Mouse (Mus musculus) liver, postnatal 0 days (tissue): Measurements from ENCODE around the gene Glt28d2. TPM values are rescaled to one million over a fixed set of nuclear protein-coding genes. Genes with fewer than 3 reads are reported as not detected.

ENCODE experiments used
- ATAC-seq: fragments of 200-750 bp; cut with Nextera tagmentation; 2 replicates; pipeline ENCODE4 v1.8.0; 2017; ENCODE audit warnings: mild to moderate bottlenecking, moderate library complexity
- DNase-seq: peaks from one replicate; pipeline ENCODE4 v3.0.0-alpha.2; 2016
- H3K27ac ChIP-seq: fragments of 300-500 bp; sonication (generic); 2 replicates; pipeline ENCODE4 v1.5.1; 2014; ENCODE audit warnings: antibody characterized with exemption, moderate library complexity, mild to moderate bottlenecking, low read depth
- H3K27me3 ChIP-seq: fragments of 300-500 bp; sonication (generic); 2 replicates; pipeline ENCODE4 v1.6.1; 2014; ENCODE audit warnings: low read length, control low read depth, mixed read lengths; ENCODE audit not compliant: insufficient read depth
- H3K36me3 ChIP-seq: fragments of 300-500 bp; sonication (generic); replicated peaks from 2 replicates; pipeline ENCODE4 v1.6.1; 2014; ENCODE audit warnings: mild to moderate bottlenecking, control low read depth, low read length, moderate library complexity, mixed read lengths; ENCODE audit not compliant: insufficient read depth
- H3K4me1 ChIP-seq: fragments of 300-500 bp; sonication (generic); 2 replicates; pipeline ENCODE4 v1.6.1; 2014; ENCODE audit warnings: antibody characterized with exemption, mild to moderate bottlenecking, control low read depth; ENCODE audit not compliant: insufficient read depth
- H3K4me2 ChIP-seq: fragments of 300-500 bp; sonication (generic); 2 replicates; pipeline ENCODE4 v1.6.1; 2014; ENCODE audit warnings: low read depth, mild to moderate bottlenecking, low read length, moderate library complexity, mixed read lengths
- H3K4me3 ChIP-seq: fragments of 300-500 bp; sonication (generic); 2 replicates; pipeline ENCODE4 v1.5.1; 2014; ENCODE audit warnings: low read depth, low read length
- H3K9ac ChIP-seq: fragments of 300-500 bp; sonication (generic); replicated peaks from 2 replicates; pipeline ENCODE4 v1.6.1; 2014; ENCODE audit warnings: mild to moderate bottlenecking, moderate library complexity
- H3K9me3 ChIP-seq: fragments of 300-500 bp; sonication (generic); 2 replicates; pipeline ENCODE4 v1.6.1; 2016; ENCODE audit warnings: mild to moderate bottlenecking, control low read depth, low read length, mixed read lengths
- CTCF ChIP-seq: sonication (generic); IDR thresholded peaks from 2 replicates; pipeline ENCODE4 v1.5.1; 2016; ENCODE audit warnings: antibody characterized with exemption, low read depth
- EP300 ChIP-seq: IDR thresholded peaks from 2 replicates; pipeline ENCODE4 v1.6.1; 2016; ENCODE audit warnings: antibody characterized with exemption, low read depth, mild to moderate bottlenecking
- WGBS: fragments of 180-500 bp; shearing (Covaris S2); extraction: QIAGEN DNeasy Blood & Tissue Kit; methylation state at CpG from one replicate; pipeline ENCODE4 v1.1.7; 2014; ENCODE audit not compliant: insufficient replicate concordance; 5-methylcytosine and 5-hydroxymethylcytosine counted together
- polyA plus RNA-seq: library from polyadenylated mRNA; unstranded; fragments of >200 nt; fragmentation: Nextera tagmentation; extraction: Ambion mirVana; gene quantifications from 2 replicates; pipeline ENCODE4 v1.2.1, GENCODE M21; 2015

Glt28d2 gene
- polyA plus RNA-seq, 1 experiment from 2014 or later = 0.48 TPM

- no peak for TF ChIP-seq CTCF
- no peak for TF ChIP-seq EP300
- H3K4me1 ChIP-seq = no peaks in the 10 kb centered on the region
- no peak overlapping the region for H3K9ac ChIP-seq
- ATAC-seq (no peak), DNase-seq (no peak)
- no peak overlapping the region for H3K4me3 ChIP-seq
- H3K4me2 ChIP-seq = no peak overlapping the region
- H3K36me3 ChIP-seq = no peaks in the 10 kb centered on the region
- H3K9me3 ChIP-seq = no peaks in the 10 kb centered on the region
- WGBS = 53% methylated on average over 2 of the region's 2 CpGs
- H3K27me3 ChIP-seq = no peaks in the 10 kb centered on the region
- no peak overlapping the region for H3K27ac ChIP-seq
Measured at GRCm38 (mm10) chr3:85841454-85842176, 45.7 kb downstream of the Glt28d2 start.

GRCm38 (mm10) chr3:85833627-85834026 is 53.7 kb downstream of the Glt28d2 start:
- no peaks in the 10 kb centered on the region for H3K36me3 ChIP-seq

DNA sequence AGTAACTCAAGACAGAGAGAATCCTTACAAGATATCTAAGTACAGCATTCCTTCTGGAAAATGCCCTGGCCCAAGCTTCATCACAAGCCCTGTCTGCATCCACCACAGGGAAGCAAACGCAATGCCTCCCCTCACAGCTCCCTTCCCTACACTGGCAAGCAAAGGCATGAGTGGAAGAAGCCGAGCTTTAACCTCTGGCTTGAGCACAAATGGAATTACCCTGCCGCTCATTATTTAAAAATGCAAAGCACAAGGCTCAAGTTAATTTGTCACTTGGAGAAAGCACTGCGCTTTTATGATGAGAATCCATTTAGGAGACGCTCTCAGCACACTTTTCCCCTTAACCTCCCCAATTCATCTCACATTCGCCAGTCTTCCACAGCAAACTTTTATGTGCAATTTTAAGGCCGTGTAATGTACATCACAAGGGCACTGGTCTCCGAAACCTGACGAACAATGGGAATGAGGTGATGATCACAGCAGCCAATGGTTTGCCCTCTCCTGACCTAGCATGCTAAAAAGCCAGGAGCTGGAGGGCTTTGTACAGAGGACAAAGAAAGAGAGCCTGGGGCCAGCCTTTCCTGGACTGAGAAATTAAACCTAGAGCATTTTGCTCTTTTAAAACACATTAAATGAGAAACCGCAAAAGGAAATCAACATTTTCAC is 54.7 kb downstream of the Glt28d2 start:
- Histone ChIP-seq H3K4me2 (no peak overlapping the region), H3K4me3 (no peak overlapping the region), H3K27ac (no peak overlapping the region), H3K36me3 (no peaks in the 10 kb centered on the region), H3K27me3 (no peaks in the 10 kb centered on the region), H3K4me1 (no peaks in the 10 kb centered on the region), H3K9me3 (no peaks in the 10 kb centered on the region), H3K9ac (no peak overlapping the region)
- no peak for ATAC-seq
- no peak for TF ChIP-seq EP300
- TF ChIP-seq CTCF = no peak
- WGBS = 77% methylated on average over 10 of the region's 10 CpGs
- DNase-seq = no peak

More at GRCm38 (mm10) chr3:85833627-85834026, 53.7 kb downstream of the Glt28d2 start:
- DNase-seq (no peak), ATAC-seq (no peak)
- TF ChIP-seq CTCF (no peak), EP300 (no peak)
- H3K27me3 ChIP-seq = no peaks in the 10 kb centered on the region
- H3K4me2 ChIP-seq = no peak overlapping the region
- no peaks in the 10 kb centered on the region for H3K4me1 ChIP-seq
- no peak overlapping the region for H3K4me3 ChIP-seq
- WGBS = 68% methylated on average over 1 of the region's 1 CpGs
- H3K27ac ChIP-seq = no peak overlapping the region
- no peaks in the 10 kb centered on the region for H3K9me3 ChIP-seq
- H3K9ac ChIP-seq = no peak overlapping the region

- Histone ChIP-seq H3K27me3 (no peaks in the 10 kb centered on the region), H3K4me2 (no peak overlapping the region), H3K9me3 (no peaks in the 10 kb centered on the region), H3K9ac (no peak overlapping the region), H3K27ac (no peak overlapping the region), H3K4me1 (no peaks in the 10 kb centered on the region), H3K36me3 (no peaks in the 10 kb centered on the region), H3K4me3 (no peak overlapping the region)
- TF ChIP-seq CTCF (no peak), EP300 (no peak)
- no peak for DNase-seq
- 74% methylated on average over 1 of the region's 1 CpGs for WGBS
- no peak for ATAC-seq
Measured at GRCm38 (mm10) chr3:85831785-85832184, 55.5 kb downstream of the Glt28d2 start.

DNA sequence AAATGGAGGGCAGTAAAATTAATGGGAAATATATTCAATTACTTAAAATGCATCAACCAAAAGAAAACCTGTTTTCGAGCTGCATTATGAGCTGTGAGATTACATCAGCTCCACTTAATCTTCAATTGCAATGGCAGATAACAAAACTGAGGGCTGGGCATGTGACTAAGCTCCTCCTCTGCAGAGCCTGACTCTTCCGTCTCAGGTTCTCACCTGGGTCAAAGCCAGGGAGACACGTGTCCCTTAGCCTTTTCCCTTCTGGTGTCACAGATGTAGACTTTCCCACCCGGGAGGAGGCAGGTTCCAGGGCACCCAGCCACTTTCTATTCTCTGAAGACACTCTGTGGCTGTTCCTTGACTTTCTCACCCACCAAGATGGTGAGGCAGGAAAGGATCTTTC is 58.3 kb downstream of the Glt28d2 start:
- Histone ChIP-seq H3K4me2 (no peak overlapping the region), H3K27ac (no peak overlapping the region), H3K9me3 (no peaks in the 10 kb centered on the region), H3K4me3 (no peak overlapping the region), H3K4me1 (no peaks in the 10 kb centered on the region), H3K36me3 (no peaks in the 10 kb centered on the region), H3K27me3 (no peaks in the 10 kb centered on the region), H3K9ac (no peak overlapping the region)
- 61% methylated on average over 4 of the region's 4 CpGs for WGBS
- no peak for TF ChIP-seq CTCF
- no peak for TF ChIP-seq EP300
- no peak for DNase-seq
- no peak for ATAC-seq

GRCm38 (mm10) chr3:85827815-85828214 is 59.5 kb downstream of the Glt28d2 start:
- H3K9ac ChIP-seq = no peak overlapping the region
- 79% methylated on average over 6 of the region's 6 CpGs for WGBS
- H3K9me3 ChIP-seq = no peaks in the 10 kb centered on the region
- DNase-seq = no peak
- TF ChIP-seq EP300 (no peak), CTCF (no peak)
- H3K4me2 ChIP-seq = no peak overlapping the region
- no peak overlapping the region for H3K27ac ChIP-seq
- H3K36me3 ChIP-seq = no peaks in the 10 kb centered on the region
- no peak overlapping the region for H3K4me3 ChIP-seq
- no peaks in the 10 kb centered on the region for H3K27me3 ChIP-seq
- no peak for ATAC-seq
- H3K4me1 ChIP-seq = no peaks in the 10 kb centered on the region
